Mouse (Mus musculus) gastrocnemius, adult 8-10 months (tissue): Measurements from ENCODE around the gene Olfr594. TPM values are rescaled to one million over a fixed set of nuclear protein-coding genes. Genes with fewer than 3 reads are reported as not detected.
"Not testable (repeated sequence)": the region's sequence is repeated elsewhere in the genome, so short reads cannot be mapped to it uniquely, and the experiment has no call there.

Experiments
- DNase-seq, 2 experiments: peaks; one replicate each; pipeline ENCODE4 v3.0.0; 2022; ENCODE audit warnings: low spot score in 2 of 2
- microRNA-seq: library from miRNA; unstranded; fragments of <30 nt; microRNA quantifications from one replicate; pipeline ENCODE4 v1.2.0, GENCODE M21; 2022
- total RNA-seq, 4 experiments: library from RNA; stranded (reverse); gene quantifications; 2 replicates each; pipeline ENCODE4 v1.2.4; 2022

The Olfr594 gene
- not detected for total RNA-seq

DNA sequence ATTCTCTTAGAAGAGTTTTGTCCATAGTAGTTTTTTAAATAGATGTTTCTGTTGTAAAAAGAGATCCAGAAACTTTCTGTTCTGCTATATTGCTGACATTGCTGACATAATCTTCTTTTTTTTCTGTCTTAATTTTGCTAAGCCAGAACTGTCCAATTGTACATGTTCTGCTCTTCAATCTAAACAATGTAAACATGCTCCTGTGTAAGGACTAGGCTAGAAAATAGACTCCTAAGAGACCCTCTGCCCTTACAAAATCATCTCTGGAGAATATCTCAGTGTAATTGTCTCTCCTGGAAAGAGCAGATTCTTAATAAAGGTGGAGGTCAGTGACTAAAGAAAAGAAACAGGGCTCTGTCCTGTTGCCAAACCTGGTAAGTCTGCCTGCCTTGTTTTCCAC, at the start of gene Olfr594:
Gene Olfr594 (plus strand): TSS at position 301 of the 400 bp plus-strand sequence.
- no peak for DNase-seq

DNA sequence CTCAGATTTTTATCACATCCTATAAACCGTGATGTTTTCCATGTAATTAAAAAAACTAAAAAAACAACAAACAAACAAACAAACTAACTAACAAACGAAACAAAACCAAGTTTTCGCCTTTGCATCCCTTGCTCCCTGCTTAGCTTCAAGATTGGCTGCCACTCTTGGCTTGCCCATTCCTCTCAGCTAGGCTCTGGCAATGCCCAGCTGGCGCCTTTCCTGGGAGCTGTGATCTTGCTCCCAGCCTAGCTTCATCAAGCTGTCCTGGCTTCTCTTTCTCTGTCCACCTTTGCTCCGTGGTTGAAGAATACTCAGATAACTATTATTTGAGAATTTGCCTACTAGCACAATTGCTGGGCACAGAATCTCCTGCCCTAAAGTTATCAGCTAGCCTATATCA, 47.1 kb upstream of the Olfr594 start:
- DNase-seq: no peak

DNA sequence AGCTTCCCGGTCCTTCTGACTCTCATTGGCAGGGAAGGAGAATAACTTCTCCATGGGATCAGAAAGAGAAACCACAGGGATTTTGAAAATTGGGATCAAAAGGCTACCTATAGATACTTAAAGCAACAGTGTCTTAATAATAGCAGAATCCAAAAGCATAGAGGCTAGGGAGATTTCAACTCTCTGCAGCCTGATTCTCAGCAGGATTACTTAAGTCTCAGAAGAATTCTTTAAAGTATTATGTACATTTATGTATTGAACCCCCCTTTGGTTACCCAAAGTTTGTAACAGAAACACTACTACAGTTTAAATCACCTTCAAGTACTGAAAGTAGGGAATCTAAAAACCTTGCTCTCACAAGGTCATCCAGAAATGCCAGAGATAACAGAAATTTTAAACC, 38.6 kb upstream of the Olfr594 start, which contains the start of gene Olfr591:
Gene Olfr591 (minus strand): TSS at position 101 of the 400 bp plus-strand sequence.
- no peak for DNase-seq

DNA sequence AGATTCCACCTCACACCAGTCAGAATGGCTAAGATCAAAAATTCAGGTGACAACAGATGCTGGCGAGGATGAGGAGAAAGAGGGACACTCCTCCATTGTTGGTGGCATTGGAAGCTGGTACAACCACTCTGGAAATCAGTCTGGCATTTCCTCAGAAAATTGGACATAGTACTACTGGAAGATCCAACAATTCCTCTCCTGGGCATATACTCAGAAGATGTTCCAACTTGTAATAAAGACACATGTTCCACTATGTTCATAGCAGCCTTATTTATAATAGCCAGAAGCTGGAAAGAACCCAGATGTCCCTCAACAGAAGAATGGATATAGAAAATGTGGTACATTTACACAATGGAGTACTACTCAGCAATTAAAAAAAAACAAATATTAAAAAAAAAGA, 32.3 kb upstream of the Olfr594 start, which contains the start of gene Olfr592:
Gene Olfr592 (plus strand): TSS at position 301 of the 400 bp plus-strand sequence.
- DNase-seq: not testable (repeated sequence)

DNA sequence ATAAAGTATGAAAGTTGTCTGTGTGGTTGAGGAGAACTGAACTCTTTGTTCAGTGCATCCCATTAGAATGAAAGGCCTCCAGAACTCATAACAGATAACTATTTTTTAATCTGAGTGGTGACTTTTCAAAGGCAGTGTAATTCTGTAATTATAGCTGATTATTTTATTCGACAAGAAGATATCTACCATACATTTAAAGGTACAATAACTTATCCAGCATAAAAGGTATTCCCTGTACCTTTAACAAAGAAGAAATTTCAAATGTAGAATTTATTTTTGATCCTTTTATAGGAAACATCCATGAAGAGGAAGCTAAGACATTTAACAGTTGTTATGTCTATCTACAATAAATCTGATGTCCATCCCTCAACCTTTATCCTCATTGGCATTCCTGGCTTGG, 5.2 kb upstream of the Olfr594 start, which contains the start of gene Olfr593:
Gene Olfr593 (plus strand): TSS at position 301 of the 400 bp plus-strand sequence.
- no peak for DNase-seq

DNA sequence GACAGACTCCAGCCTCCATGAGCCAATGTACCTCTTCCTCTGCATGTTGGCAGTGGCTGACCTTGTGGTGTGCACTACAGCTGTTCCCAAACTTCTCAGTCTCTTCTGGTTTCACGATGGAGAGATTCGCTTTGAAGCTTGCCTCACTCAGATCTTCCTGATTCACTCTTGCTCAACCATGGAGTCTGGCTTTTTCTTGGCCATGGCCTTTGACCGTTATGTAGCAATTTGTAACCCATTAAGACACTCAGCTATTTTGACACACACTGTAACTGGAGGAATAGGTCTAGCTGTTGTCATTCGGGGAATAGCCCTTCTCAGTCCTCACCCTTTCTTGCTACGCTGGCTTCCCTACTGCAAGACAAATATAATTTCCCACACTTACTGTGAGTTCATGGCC, 4.7 kb upstream of the Olfr594 start:
- not testable (repeated sequence) for DNase-seq

DNA sequence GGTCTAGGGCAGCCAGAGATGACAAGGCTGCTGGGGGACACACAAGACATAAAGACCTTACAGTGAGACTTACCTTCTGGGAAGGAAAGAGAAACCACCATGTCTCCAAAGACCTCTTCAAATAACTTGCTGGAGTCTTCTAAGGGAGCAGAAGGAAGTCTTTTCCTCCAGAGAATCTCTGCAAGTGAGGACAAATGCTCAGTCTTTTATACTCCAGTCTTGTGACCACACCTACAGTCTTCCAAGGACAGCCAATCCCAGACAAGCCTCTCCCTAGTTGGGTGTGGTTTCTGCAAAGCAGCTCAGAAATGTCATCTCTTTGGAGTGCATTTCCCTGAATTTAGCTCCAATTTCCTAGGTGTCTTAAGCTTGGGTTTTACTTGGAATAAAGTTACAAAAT, 35.6 kb downstream of the Olfr594 start, which contains the start of gene Usp17ld:
Gene Usp17ld (minus strand): TSS at position 101 of the 400 bp plus-strand sequence.
- not testable (repeated sequence) for DNase-seq

Small RNA genes lying within 50 kb of the gene (microRNA-seq; reads per million reads assigned to microRNA genes)
- not detected for gene Gm23550
- not detected for gene Gm25171

Other genes starting within 250 kb of the Olfr594 start
- gene Olfr577, start 241.1 kb upstream of the Olfr594 start, total RNA-seq: not detected
- gene Olfr578, start 227.7 kb upstream of the Olfr594 start, total RNA-seq: not detected
- gene Olfr582, start 179.0 kb upstream of the Olfr594 start, total RNA-seq: not detected
- gene Olfr583, start 165.7 kb upstream of the Olfr594 start, total RNA-seq: not detected
- gene Olfr584, start 135.1 kb upstream of the Olfr594 start, total RNA-seq: not detected
- gene Olfr585, start 119.3 kb upstream of the Olfr594 start, total RNA-seq: not detected
- not detected for gene Olfr586, start 91.4 kb upstream of the Olfr594 start, total RNA-seq
- gene Olfr588-ps1, start 76.1 kb upstream of the Olfr594 start, total RNA-seq: not detected
- gene Olfr589, start 60.6 kb upstream of the Olfr594 start, total RNA-seq: not detected
- gene Olfr591, start 38.7 kb upstream of the Olfr594 start, total RNA-seq: not detected
- gene Olfr592, start 32.2 kb upstream of the Olfr594 start, total RNA-seq: not detected
- not detected for gene Olfr593, start 5.1 kb upstream of the Olfr594 start, total RNA-seq
- gene Usp17ld, start 35.5 kb downstream of the Olfr594 start, total RNA-seq: not detected
- gene Olfr596, start 88.7 kb downstream of the Olfr594 start, total RNA-seq: not detected
- not detected for gene Olfr597, start 99.3 kb downstream of the Olfr594 start, total RNA-seq
- not detected for gene Olfr598, start 106.6 kb downstream of the Olfr594 start, total RNA-seq
- not detected for gene Olfr599, start 118.9 kb downstream of the Olfr594 start, total RNA-seq
- not detected for gene Olfr600, start 132.7 kb downstream of the Olfr594 start, total RNA-seq
- gene Olfr601, start 145.7 kb downstream of the Olfr594 start, total RNA-seq: not detected
- gene Olfr603, start 169.2 kb downstream of the Olfr594 start, total RNA-seq: not detected
- gene Usp17lc, start 198.1 kb downstream of the Olfr594 start, total RNA-seq: not detected
- not detected for gene Olfr605, start 228.4 kb downstream of the Olfr594 start, total RNA-seq
- gene Olfr606, start 232.1 kb downstream of the Olfr594 start, total RNA-seq: not detected
- not detected for gene Olfr607, start 247.2 kb downstream of the Olfr594 start, total RNA-seq